Mouse (Mus musculus) liver, adult (tissue): ENCODE measurements around the gene Gm49355.

ENCODE experiments used
- GATA4 ChIP-seq: IDR thresholded peaks from 2 replicates; pipeline ENCODE4 v1.6.1; 2014; ENCODE audit warnings: mild to moderate bottlenecking, low read length; ENCODE audit not compliant: insufficient replicate concordance

Gene Gm49355

DNA sequence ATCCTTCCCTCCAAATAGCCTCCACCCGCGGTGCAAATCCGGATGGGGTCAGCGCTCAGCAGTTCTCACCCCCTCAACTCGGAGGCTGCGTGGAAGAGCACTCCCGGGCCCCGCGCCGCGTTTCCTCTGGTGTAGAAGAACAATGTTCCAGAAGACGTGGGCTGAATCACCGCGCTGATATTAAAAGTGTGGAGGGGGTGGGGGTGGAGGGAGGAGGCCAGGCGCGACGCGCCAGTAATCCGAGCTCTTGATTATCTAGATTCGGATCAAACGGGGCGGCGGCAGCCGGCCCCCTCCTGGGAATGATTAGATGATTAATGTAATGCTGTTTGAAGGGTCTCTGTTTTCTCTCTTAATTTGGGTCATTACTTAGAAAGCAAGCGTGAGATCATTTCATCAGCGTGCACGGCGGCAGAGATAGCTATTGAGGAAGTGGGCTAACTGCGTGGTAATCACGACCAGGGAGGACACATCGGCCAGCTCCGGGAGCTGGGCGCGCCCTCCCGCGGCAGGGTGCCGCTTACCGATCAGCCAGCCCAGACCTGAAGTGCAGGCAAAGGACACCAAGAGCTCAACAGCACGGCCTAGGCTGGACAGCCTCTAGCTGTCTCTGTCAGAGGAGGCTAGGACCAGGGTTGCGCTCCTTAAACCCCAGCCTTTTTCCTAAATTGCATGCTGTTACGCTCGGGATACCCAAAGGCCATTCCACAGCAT, 57.5 kb downstream of the Gm49355 start:
- TF ChIP-seq GATA4: no peak

DNA sequence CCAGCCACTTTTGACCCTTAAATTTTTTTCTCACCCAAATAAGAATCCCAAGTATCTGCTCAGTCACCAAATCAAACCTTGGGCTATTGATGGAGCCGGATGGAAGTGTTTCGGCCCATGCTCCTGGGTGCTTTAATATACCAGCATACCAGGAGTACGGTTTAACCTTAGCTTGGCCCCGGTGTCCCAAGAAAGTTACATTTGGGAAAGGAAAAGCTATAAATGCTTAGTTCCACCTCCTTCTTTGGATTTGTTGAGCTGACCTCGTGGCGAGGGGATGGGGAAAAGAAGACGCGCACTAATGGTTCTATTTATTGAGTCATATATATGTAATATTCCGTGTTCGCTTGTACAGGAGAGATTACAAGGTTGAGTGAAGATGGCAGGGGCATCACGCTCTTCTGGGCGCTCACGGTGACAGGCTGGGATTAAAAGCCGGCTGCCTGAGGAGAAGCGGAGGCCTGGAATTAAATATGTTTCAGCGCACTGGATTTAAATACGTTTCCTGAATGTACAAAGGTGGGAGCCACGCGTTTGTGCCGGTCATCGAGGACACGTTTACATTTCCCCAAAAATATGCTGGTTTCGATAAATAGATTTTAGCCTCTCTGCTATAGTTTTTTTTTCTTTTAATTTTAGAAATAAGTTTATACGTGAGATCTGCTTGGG, 58.1 kb downstream of the Gm49355 start:
- no peak for TF ChIP-seq GATA4

DNA sequence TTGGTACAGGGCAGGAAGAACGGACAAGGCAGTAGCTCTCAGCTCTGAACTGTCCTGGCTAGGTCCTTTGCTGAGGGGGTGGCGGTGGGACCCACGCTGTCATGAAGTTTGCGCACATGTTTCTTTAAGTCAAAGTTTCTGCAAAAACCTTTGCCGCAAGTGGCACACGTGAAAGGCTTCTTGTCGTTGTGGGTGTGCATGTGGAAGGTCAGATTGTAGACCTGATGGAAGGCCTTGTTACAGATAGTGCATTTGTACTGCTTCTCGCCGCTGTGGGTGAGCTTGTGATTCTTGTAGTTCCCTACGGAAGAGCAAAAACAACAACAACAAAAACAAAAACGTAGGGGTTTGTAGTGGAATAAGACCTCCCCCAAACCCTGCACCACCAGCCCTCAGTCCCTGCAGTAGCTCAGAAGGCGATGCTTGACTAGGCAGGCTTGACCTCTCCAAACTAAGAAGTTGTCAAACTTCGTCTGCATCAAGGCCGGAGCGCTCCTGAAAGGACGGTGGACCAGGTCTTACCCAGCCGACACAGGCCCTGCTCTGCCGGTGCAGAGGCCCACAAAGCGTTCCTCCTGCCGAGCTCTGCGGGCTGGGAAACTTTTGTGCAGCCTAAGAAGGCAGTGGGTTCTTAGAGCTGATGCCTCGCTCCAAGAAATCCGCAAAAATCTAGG, 58.8 kb downstream of the Gm49355 start:
- TF ChIP-seq GATA4: no peak

DNA sequence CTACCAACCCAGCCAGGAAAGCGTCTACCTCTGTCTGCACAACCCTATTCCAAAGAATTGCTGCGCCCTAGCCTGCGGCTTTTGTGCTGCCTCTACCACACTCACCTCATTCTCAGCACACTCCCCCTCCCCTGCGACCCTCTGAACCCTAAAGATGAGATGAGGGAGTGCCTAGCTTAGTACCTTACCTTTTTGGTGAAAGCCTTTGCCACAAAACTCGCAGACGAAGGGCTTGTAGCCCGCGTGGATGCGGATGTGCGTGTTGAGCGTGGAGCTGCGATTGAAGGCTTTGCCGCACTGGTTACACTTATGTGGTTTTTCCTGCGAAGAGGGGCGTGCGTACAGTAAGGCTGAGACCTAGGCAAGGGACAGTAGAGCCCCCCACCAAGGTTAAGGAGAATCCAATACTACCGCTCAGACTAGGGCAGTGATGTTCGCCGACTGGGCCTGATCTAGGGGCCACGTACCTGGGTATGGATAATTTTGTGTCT, 59.7 kb downstream of the Gm49355 start:
- TF ChIP-seq GATA4: no peak

DNA sequence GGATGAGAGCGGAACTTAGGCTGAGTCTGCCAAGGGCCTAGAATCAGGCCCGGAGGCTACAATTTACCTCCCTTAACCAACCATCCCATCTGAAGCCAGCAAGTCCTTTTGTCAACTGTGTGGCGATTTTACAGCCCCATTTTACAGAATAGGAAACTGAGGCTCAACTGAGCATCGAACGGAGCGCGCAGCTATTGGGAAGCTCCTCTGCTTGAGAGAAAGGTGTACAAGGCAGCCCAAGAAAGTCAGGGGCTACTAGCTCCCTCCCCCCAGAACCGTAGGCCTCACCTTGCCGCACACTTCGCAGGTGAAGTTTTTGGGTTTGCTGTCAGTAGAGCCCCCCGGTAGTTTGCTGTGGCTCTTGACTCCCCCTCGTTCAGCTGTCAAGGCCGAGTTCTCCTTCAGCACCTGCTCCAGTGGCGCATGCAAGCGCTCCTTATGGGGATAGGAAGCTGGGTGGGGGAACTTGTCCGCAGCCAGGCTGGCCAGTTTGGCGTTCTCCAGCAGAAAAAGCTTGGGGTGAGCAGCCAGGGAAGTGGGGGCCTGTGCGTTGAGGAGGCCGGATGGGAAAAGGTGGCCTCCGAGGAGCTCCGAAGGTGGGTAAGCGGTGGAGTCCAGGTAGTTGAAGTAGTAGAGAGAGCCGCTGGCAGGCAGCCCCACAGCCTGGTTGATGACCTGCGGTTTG, 60.4 kb downstream of the Gm49355 start:
- TF ChIP-seq GATA4: no peak

DNA sequence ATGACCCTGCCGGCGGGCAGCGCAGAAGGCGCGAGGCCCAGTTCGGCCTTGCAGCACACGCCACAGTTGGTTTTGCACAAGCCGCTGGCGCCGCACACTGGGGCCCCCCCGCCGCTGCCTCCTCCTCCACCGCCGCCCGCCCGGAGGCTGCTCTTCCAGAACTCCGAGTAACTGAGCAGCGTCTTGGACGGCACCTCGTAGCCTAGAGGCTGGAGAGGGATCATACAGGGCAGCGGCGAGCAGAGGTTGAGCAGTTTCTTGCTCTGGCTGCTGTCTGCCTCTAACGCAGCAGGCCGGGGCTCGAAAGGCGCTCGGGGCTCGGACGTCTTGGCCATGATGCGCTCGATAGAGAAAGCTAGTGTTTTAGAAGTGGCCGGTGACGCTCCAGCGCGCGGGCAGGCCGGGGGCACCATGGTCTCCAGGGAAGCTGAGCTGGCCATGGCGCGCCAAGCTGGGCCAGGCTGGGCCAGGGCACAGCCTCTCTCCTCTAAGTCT, 61.0 kb downstream of the Gm49355 start:
- TF ChIP-seq GATA4: no peak

DNA sequence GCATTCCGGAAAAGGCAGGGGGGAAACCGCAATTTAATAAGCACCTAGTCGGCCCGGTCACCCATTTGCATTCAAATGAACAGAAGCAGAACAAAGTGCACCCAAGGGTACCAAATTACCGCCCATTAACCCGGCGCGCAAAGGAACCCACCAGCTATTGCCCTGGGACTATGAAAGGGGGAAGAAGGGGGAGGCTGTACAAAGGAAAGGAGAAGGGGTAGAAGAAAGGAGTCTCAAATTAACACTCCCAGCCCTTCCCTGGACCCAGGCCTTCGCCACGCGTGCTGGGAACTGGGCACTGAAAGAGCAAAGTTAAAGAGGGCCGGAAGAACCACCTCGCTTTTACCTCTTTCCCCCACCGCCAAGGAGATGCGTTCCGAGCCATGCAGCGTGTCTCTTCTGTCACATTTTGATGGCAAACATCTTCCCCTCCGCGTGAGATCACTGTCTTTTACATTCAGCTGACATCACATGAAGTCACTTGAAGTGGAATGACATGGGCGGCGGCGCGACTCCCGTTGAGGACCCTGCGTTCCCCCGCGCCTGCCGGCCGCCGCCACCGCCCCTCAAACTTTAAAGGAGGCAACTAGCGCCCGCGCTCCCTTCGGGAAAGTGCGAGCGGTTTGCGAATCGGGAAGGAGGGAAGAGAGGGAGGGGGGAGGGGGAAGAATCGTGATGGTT, 61.6 kb downstream of the Gm49355 start:
- no peak for TF ChIP-seq GATA4

DNA sequence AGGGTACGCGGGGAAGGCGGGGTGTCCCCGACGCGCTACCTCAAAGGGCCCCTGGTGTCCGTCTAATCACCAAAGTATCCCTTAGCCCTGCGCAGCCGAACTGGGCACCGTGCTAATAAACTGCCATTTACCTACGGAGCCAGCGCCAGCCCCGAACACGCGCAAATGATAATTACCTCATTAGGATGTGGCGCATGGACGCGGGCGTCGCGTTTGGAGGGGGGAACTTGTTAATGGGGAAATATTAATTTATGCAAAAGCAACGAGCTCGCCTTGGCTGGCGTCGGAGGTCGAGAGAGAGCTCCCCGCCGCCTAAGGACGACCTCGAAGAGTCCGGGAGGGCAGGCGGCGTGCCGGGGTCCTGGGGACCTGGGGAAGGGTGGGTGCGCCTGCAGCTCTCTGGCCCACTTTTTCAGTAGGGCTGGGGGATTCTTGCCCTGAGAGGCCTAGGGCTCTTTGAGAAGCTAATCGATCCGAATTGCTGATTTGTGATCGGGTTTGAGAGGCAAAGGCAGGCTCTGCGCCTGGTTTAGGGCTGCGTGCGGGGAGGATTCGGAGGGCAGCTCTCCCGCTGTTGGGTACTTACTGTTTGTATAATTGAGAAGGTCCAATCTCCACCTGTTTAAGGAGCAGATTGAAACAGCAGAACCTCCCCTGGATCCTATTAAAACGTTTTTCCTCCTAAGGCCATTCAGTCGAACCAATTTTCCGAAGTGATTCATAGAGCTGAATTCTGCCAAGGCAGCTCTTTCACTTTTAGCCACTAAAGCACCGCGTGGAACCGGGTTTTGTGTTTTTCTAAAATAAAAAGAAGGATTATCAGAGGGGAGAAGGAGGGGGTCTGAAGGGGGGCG, 62.5 kb downstream of the Gm49355 start:
- TF ChIP-seq GATA4: no peak

DNA sequence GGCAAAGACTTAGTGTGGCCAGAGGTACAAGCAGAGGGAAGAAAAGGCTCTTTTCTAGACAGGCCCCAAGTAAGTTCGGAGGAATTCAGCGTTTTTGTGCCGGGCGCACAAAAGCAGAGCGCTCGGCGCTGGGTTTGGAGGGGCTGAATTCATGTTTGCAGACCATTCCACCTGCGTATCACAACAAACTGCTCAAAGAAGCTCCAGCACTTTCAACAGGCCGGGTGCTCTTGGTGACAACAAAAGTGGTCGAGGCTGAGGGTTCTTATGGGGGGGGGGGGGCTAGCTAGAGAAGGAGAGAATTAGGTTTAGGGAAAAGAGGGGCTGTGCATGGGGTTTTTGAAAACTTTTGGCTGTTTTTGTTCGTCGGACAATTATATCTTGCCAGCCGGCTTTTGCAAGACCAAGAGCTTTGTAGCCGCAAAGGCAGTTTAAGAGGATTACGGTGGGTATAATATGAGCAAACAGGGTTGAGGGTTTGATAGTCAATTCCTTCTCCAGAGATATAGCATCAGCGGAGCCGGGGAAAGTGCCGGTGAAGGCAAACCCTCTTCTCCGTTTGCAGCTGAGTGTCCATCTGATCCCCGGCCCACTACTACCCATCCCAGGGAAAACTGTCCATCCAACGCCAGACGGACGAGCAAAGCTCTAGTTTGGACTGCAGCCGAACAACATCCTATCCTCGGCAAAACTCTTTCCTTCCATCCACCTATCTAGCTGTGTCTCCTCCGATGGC, 63.3 kb downstream of the Gm49355 start:
- TF ChIP-seq GATA4: no peak

DNA sequence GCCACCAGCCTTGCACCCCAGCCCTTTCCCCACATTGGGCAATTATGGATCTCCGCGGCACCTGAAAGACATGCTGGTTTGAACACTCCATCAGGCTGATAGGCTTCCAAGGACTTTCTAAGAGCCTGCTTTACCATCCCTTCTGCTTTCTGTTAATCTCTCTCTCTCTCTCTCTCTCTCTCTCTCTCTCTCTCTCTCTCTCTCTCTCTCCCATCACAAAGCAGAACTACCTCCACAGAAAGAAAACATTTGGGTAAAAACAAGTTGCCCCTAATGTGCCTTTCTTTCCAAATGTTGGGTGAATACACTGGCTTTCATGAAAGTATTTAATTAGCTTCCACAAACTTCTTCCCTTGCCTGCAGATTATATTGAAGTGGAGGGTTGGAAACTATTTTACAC, 64.3 kb downstream of the Gm49355 start, which contains the start of gene Fezf2:
Gene Fezf2, minus strand, starts transcription at position 101 of the 400 bp plus-strand sequence.
- TF ChIP-seq GATA4: no peak

DNA sequence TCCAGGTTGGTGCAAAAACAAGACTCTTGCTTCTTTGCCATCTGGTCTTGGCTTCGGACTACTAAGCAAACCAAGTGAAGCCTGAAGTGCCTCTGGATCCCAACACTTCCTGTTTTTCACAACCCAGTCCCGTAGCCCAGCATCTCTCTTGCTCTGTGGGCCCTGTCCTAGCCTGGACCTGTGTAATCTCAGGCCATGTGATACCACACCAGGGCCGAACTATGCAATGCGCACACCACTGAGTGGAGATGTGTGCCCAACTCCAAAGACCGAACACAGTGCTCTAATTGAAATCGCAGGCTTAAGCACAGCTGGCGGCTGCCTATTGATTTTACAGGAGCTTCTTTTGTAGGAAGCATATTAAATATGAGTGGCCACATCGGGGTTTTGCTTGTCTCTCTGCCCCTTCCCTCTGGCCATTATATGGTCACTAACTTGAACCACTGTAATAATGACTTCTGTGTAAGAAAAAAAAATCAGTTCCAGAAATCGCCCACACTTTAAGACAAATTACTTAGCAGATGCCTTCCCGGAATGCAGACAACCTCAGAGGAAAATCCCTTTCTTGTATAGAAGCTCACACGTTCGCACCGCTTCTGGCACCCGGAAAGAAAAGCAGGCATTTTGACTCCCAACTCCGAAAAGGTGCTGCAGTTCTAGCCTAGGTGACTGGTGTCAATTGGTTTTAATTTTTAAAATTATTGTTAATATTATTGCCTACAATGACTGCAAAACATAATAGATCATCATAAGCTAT, 65.7 kb downstream of the Gm49355 start:
- no peak for TF ChIP-seq GATA4

DNA sequence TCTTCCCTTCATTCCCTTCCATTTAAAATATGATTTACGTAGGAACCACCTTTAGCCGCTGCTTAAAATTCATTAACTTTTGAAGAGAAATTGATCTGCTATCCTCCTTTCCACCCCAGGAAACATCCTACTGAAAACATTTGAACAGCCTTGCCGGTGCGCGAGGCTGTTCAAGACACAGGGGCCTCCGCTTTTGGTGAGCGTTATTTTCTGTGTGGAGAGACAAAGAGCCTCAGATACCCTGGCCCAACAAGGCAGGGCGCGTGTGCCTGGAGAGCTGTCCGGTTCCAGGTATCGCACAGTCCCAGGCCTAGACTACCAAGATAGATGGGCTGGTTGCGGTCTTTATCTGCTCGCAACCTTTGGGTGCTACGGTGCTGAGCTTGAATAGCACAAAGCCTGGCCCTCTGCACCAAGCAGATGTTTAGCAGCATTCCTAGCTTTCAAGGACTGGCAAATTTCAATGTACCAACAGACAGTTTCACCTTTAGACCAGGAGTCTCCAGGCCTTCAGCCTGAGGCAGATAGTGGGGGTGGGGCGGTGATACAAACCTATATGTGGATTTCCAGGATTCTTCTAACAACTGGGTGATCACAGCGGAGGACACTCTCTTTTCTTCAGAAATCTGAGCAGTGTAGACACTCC, 66.6 kb downstream of the Gm49355 start:
- no peak for TF ChIP-seq GATA4
